Mouse (Mus musculus) embryonic facial prominence, embryonic 14.5 days (tissue): ENCODE measurements around the gene Ncbp2. TPM values are rescaled to one million over a fixed set of nuclear protein-coding genes. Genes with fewer than 3 reads are reported as not detected.
"Not testable (repeated sequence)": the region's sequence is repeated elsewhere in the genome, so short reads cannot be mapped to it uniquely, and the experiment has no call there.

Experiments used
- ATAC-seq: fragments of 200-750 bp; cut with Nextera tagmentation; 2 replicates; pipeline ENCODE4 v1.8.0; 2017; ENCODE audit warnings: low read depth, moderate number of reproducible peaks, moderate TSS enrichment
- DNase-seq: peaks from one replicate; pipeline ENCODE4 v3.0.0-alpha.2; 2015; ENCODE audit warnings: low spot score
- H3K27ac ChIP-seq: fragments of 300-500 bp; sonication (generic); replicated peaks from 2 replicates; pipeline ENCODE4 v1.5.1; 2014; ENCODE audit warnings: low read depth, mild to moderate bottlenecking, low read length, moderate library complexity
- H3K27me3 ChIP-seq: fragments of 300-500 bp; sonication (generic); replicated peaks from 2 replicates; pipeline ENCODE4 v1.6.1; 2014; ENCODE audit warnings: low read length; ENCODE audit not compliant: control insufficient read depth, insufficient read depth
- H3K36me3 ChIP-seq: fragments of 300-500 bp; sonication (generic); 2 replicates; pipeline ENCODE4 v1.6.1; 2014; ENCODE audit warnings: low read length, mixed read lengths; ENCODE audit not compliant: control insufficient read depth, insufficient read depth
- H3K4me1 ChIP-seq: fragments of 300-500 bp; sonication (generic); 2 replicates; pipeline ENCODE4 v1.6.1; 2014; ENCODE audit warnings: antibody characterized with exemption, low read length; ENCODE audit not compliant: control insufficient read depth, insufficient read depth
- H3K4me2 ChIP-seq: fragments of 300-500 bp; sonication (generic); 2 replicates; pipeline ENCODE4 v1.6.1; 2014; ENCODE audit warnings: low read depth, mild to moderate bottlenecking, low read length, moderate library complexity, mixed read lengths
- H3K4me3 ChIP-seq: fragments of 300-500 bp; sonication (generic); 2 replicates; pipeline ENCODE4 v1.5.1; 2014; ENCODE audit warnings: low read depth, mild to moderate bottlenecking, low read length
- H3K9ac ChIP-seq: fragments of 300-500 bp; sonication (generic); 2 replicates; pipeline ENCODE4 v1.6.1; 2014; ENCODE audit warnings: low read depth, mild to moderate bottlenecking, low read length, moderate library complexity, mixed read lengths
- H3K9me3 ChIP-seq: fragments of 300-500 bp; sonication (generic); 2 replicates; pipeline ENCODE4 v1.6.1; 2016; ENCODE audit warnings: low read length; ENCODE audit not compliant: control insufficient read depth
- WGBS: fragments of 180-500 bp; shearing (Covaris S2); extraction: QIAGEN DNeasy Blood & Tissue Kit; methylation state at CpG from one replicate; pipeline ENCODE4 v1.1.7; 2014; 5-methylcytosine and 5-hydroxymethylcytosine counted together
- polyA plus RNA-seq: library from polyadenylated mRNA; unstranded; fragments of >200 nt; fragmentation: Nextera tagmentation; extraction: Ambion mirVana; gene quantifications from 2 replicates; pipeline ENCODE4 v1.2.1, GENCODE M21; 2014

Gene Ncbp2
- polyA plus RNA-seq, 1 experiment from 2014 or later, result 96.3 TPM

DNA sequence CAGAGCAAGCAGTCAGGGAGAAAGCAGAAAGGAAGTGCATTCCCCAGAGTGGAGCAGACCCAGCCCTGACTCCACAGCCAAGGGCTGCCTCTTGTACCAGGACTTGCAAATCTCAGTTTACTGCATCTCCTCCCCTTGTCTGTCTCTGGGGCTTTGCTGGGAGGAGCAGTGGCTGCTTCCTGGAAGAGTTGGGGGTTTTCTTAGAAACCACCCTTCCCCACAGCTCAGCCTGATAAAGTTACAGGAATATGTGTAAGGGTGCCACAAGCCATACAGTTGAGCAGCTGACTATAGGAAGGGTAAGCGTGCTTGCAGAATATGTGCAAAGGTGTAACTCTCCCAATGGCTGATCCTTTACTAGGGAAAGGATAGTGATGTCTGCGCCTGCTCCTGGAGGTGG lies 7.7 kb upstream of the Ncbp2 start:
- no peak overlapping the region for H3K27ac ChIP-seq
- H3K9me3 ChIP-seq, result peaks cover 6% of the 10 kb centered on the region; the same call in 1 of the 2 replicates
- no peak overlapping the region for H3K4me2 ChIP-seq
- ATAC-seq, result no peak
- H3K4me1 ChIP-seq, result no peaks in the 10 kb centered on the region
- no peak overlapping the region for H3K9ac ChIP-seq
- no peaks in the 10 kb centered on the region for H3K36me3 ChIP-seq
- no peak overlapping the region for H3K4me3 ChIP-seq
- DNase-seq, result no peak
- 75% methylated on average over 2 of the region's 2 CpGs for WGBS
- peaks cover 10% of the 10 kb centered on the region for H3K27me3 ChIP-seq

DNA sequence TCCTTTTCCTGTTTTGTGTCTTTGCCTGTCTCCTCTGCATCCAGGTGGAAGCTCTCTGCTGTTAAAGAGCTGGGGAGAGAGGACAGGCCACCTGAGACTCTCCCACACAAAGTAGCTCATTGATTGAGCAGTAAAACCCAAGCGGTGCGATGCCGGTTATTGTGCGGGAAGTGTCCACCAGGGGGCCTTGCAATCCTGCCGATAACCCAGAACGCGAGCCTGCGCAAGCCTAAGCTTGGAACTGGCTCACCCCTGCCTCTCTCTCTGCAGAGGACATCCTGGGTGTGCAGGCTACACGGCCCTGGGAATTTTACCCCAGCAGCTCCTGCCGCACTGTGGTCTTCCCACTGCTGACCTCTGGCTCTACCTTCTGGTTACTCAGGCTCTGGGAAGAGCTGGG lies 4.3 kb upstream of the Ncbp2 start:
- Histone ChIP-seq H3K4me1 (peaks cover 12% of the 10 kb centered on the region), H3K27ac (no peak overlapping the region), H3K9ac (no peak overlapping the region), H3K4me2 (no peak overlapping the region), H3K4me3 (no peak overlapping the region), H3K27me3 (no peaks in the 10 kb centered on the region), H3K36me3 (no peaks in the 10 kb centered on the region), H3K9me3 (no peaks in the 10 kb centered on the region)
- WGBS, result 3% methylated on average over 9 of the region's 10 CpGs
- peak; percentile 74 for DNase-seq
- ATAC-seq, result peak; percentile 20; the same call in 1 of the 2 replicates

DNA sequence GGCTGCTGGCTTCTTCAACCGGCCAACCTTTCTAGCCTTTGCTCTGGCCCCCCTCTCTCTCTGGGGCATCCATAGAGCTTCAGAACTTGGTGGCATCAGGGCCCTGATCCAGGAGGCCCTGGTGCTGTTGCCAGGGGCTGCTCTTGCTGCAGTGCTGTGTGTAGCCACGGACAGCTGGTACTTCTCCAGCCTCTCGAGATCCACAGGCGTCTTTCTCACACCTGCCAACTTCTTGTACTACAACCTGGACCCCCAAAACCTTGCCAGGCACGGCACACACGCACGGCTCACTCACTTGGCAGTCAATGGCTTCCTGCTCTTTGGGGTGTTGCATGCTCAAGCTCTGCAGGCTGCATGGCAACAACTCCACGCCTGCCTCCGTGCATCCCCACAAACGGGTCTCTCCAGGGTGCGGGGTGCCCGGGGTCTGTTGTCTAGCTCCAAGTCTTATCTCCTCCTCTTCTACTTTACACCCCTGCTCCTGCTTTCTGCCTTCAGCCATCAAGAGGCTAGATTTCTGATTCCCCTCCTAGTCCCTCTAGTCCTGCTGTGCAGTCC lies 3.5 kb upstream of the Ncbp2 start:
- no peak overlapping the region for H3K9ac ChIP-seq
- 90% methylated on average over 11 of the region's 12 CpGs for WGBS

DNA sequence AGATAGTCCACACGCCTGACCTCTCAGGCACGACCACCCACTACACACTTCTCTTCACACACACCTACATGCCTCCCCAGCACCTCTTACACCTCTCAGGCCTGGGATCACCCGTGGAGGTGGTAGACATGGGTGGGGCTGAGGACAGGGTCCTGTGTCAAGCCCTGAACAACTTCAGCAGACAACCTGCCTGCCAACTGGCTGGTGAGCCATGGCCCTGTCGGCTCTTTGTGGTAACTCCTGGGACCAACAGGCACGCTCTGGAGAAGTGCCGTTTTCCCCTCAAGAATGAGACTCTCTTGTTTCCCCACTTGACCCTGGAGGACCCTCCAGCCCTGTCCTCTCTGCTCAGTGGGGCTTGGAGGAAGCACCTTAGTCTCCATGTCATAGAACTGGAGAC lies 2.9 kb upstream of the Ncbp2 start:
- no peak overlapping the region for H3K4me2 ChIP-seq
- H3K9me3 ChIP-seq, result no peaks in the 10 kb centered on the region
- H3K27ac ChIP-seq, result no peak overlapping the region
- H3K36me3 ChIP-seq, result peaks cover 7% of the 10 kb centered on the region; the same call in 1 of the 2 replicates
- H3K4me1 ChIP-seq, result peaks cover 12% of the 10 kb centered on the region
- no peaks in the 10 kb centered on the region for H3K27me3 ChIP-seq
- H3K4me3 ChIP-seq, result no peak overlapping the region
- WGBS, result 81% methylated on average over 6 of the region's 6 CpGs
- DNase-seq, result no peak
- H3K9ac ChIP-seq, result 0 out of 2 replicates have a peak overlapping the region, but pooled peaks have one; percentile 27
- no peak for ATAC-seq

More for the DNA sequence above, 3.5 kb upstream of the Ncbp2 start:
- 0 out of 2 replicates have a peak, but pooled peaks cover under 1% of the 10 kb centered on the region for H3K36me3 ChIP-seq
- H3K9me3 ChIP-seq, result no peaks in the 10 kb centered on the region
- H3K27ac ChIP-seq, result no peak overlapping the region
- peaks cover 12% of the 10 kb centered on the region for H3K4me1 ChIP-seq
- ATAC-seq (no peak), DNase-seq (no peak)
- H3K4me3 ChIP-seq, result no peak overlapping the region
- no peak overlapping the region for H3K4me2 ChIP-seq
- H3K27me3 ChIP-seq, result no peaks in the 10 kb centered on the region

DNA sequence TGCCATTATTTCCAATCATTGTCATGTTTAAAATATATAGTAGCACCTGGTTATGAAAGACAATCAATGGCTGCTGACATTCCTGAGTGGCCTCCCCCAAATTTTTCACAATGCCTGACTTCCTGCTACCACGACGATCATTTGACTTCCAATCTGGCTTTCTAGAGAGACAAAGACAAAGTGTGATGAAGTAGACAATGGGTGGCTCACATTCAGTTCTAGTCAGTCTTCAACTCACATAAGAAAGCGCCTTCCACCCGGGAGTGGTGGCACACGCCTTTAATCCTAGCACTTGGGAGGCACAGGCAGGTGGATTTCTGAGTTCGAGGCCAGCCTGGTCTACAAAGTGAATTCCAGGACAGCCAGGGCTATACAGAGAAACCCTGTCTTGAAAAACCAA lies 2.3 kb upstream of the Ncbp2 start:
- DNase-seq, H3K27ac ChIP-seq, H3K4me2 ChIP-seq, ATAC-seq, H3K4me3 ChIP-seq, H3K36me3 ChIP-seq, H3K27me3 ChIP-seq, H3K9ac ChIP-seq, H3K9me3 ChIP-seq: not testable (repeated sequence)
- peaks cover 12% of the 10 kb centered on the region for H3K4me1 ChIP-seq
- WGBS, result 89% methylated on average over 6 of the region's 6 CpGs

DNA sequence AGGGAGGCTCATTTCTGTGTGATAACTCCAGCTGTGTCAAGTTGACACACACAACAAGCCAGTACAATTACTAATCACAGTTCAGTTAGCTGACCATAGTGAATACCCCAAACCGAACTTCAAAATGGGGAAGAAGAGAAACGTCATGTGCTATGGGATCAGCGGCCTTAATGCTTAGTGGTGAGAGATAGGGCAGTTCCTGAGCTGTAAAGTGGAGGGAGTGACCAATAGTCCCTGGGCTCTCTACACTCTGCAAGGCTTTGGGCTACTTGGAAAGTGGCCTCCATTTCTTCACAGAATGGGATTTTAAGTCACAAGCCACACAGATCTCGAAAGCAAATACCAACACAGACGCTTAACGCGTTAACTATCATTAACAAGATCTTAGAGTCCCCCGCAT lies 980 bp upstream of the Ncbp2 start:
- peak overlapping the region; percentile 59 for H3K4me3 ChIP-seq
- DNase-seq (no peak), ATAC-seq (no peak)
- peaks cover 21% of the 10 kb centered on the region for H3K36me3 ChIP-seq
- peak overlapping the region; percentile 93 for H3K9ac ChIP-seq
- no peaks in the 10 kb centered on the region for H3K9me3 ChIP-seq
- H3K27ac ChIP-seq, result peak overlapping the region; percentile 90; the same call in 1 of the 2 replicates
- WGBS, result 35% methylated on average over 8 of the region's 8 CpGs
- H3K4me1 ChIP-seq, result peaks cover 12% of the 10 kb centered on the region
- H3K27me3 ChIP-seq, result no peaks in the 10 kb centered on the region
- H3K4me2 ChIP-seq, result peak overlapping the region; percentile 90

DNA sequence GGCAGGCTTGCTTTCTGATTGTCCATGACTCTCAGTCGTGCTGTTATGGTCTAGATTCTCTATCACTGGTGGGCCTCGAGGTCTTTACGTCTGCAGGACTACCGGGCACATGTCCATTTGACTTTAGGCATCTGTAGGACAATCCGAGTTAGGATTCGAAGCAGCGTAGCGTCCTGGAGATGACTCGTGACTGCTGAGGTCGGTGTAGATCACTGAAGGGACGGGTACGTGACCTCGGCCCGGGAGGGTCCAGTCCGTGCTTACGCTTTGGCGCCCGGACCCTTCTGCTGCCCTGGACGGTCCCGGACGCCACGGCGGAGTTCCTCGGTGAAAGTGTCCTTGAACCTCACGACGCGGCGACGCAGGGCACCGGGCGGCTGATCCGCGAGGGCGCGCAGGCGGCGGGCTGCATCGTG lies 404 bp upstream of the Ncbp2 start:
- Histone ChIP-seq H3K36me3 (peaks cover 27% of the 10 kb centered on the region), H3K9ac (peak overlapping the region; percentile 93), H3K9me3 (no peaks in the 10 kb centered on the region), H3K27ac (peak overlapping the region; percentile 90), H3K27me3 (no peaks in the 10 kb centered on the region), H3K4me2 (peak overlapping the region; percentile 90), H3K4me3 (peak overlapping the region; percentile 59), H3K4me1 (peaks cover 12% of the 10 kb centered on the region)
- ATAC-seq (no peak; the same call in 1 of the 2 replicates), DNase-seq (no peak)
- WGBS, result 0% methylated on average over 30 of the region's 38 CpGs

DNA sequence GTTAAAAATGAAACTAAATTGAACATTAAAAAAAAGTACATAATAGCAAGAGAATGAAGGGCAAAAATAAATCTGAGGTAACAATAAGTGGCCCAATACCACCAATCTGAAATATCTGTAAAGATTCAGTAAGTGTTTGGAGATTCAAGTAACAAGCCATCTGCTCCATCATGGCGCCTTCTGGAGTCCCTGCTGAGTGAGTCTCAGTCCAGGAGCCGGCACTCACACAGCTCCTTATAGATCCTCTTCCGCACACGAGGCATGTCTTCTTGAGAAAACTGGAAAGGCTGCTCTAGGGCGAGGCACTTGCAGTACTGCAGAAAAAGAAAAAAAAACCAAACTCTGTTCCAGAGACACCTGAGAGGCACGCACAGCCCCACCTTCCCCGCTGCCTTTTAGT lies 14.9 kb downstream of the Ncbp2 start:
- ATAC-seq, result no peak
- Histone ChIP-seq H3K27me3 (no peaks in the 10 kb centered on the region), H3K4me3 (no peak overlapping the region), H3K9ac (no peak overlapping the region), H3K4me1 (no peaks in the 10 kb centered on the region), H3K9me3 (no peaks in the 10 kb centered on the region), H3K4me2 (no peak overlapping the region), H3K27ac (no peak overlapping the region), H3K36me3 (peaks cover 83% of the 10 kb centered on the region)
- no peak for DNase-seq
- WGBS, result 88% methylated on average over 7 of the region's 7 CpGs

DNA sequence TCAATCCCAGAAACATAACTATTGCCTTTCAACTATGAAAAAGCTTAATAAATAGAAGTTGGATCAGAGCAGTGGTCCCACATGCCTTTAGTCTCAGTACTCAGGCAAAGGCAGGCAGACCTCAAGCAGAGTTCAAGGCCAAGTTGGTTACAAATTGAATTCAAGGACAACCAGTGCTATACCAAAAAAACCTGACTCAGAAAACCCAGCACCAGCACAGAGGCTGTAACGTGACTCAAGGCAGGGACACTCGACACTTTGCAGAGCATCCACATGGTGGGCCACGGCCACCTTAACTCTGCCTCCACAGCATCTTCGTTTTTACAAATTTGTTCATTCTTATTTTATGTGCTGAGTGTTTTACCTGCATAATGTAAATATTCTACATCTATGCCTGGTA lies 26.9 kb downstream of the Ncbp2 start:
- Histone ChIP-seq H3K36me3 (peaks cover 73% of the 10 kb centered on the region), H3K4me3 (no peak overlapping the region), H3K27ac (no peak overlapping the region), H3K27me3 (no peaks in the 10 kb centered on the region), H3K4me1 (no peaks in the 10 kb centered on the region), H3K9me3 (no peaks in the 10 kb centered on the region), H3K9ac (no peak overlapping the region), H3K4me2 (no peak overlapping the region)
- WGBS, result 89% methylated on average over 4 of the region's 4 CpGs
- ATAC-seq, result no peak
- no peak for DNase-seq
